Mouse (Mus musculus): Measurements from ENCODE around the gene Kcnj8. TPM values are rescaled to one million over a fixed set of nuclear protein-coding genes. Genes with fewer than 3 reads are reported as not detected.

Gene Kcnj8
- polyA plus RNA-seq, 1 experiment, result not detected

DNA sequence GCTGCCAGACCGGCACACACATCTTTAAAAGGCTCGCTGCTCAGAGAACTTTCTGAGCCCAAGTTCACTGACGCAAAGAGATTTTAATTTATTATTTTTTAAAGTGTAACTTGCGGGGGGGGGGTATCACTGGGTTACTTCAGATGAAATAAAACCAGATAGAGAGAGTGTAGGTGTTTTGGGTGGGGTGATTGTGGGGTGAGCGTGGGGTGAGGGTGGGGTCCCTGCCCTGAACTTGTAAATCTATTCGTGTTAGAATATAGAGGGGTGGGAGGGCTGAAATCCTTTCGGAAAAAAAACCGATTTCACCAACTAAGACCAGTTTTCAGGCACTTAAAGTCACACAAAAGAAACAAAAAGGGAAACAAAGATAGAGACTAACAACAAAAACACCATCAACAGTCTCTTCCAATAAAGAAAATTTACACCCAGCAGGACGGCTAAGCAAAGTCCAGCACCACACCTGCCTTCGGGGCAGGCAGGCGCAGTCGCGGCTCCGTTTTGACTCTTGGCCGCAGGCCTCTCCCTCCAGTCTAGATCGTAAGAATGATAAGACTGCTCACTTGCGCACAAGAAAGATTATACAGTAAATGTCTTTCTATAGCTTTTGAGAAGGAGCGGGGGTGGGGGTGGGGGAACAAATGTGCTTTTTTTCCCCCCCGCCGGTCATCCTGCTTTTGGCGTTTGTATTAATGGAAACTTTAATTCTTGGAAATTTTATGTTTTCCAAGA is 381 bp upstream of the Kcnj8 start:
- Histone ChIP-seq H3K27me3 (ENCODE audit: control insufficient read depth, insufficient read depth, insufficient read length) (peaks cover 14% of the 10 kb centered on the region), H3K79me2 (ENCODE audit: control insufficient read depth, insufficient read depth) (no peaks in the 10 kb centered on the region), H3K79me3 (ENCODE audit: low read depth) (no peaks in the 10 kb centered on the region), H3ac (ENCODE audit: control insufficient read depth, insufficient read length, low read depth) (no peak overlapping the region), H3K4me3 (ENCODE audit: insufficient read depth, poor library complexity, severe bottlenecking) (no peak overlapping the region), H3K36me3 (ENCODE audit: control insufficient read depth, insufficient read depth) (no peaks in the 10 kb centered on the region)
- TF ChIP-seq CTCF (IDR thresholded peaks at IDR 0.05; ENCODE audit: control insufficient read depth, insufficient read depth, insufficient read length), result no peak
- TF ChIP-seq CEBPB (IDR thresholded peaks at IDR 0.05; ENCODE audit: low read depth), result no peak
- TF ChIP-seq MAX (IDR thresholded peaks at IDR 0.05), result no peak
- no peak for TF ChIP-seq FOSL1 (IDR thresholded peaks at IDR 0.05; ENCODE audit: insufficient read depth, low read length, poor library complexity, severe bottlenecking)
- no peak for TF ChIP-seq USF1 (IDR thresholded peaks at IDR 0.05; ENCODE audit: low read depth)
- TF ChIP-seq MYOG (IDR thresholded peaks at IDR 0.05; ENCODE audit: control insufficient read depth, extremely low read depth, insufficient read length), result no peak
- no peak for TF ChIP-seq MYOD1 (IDR thresholded peaks at IDR 0.05; ENCODE audit: control insufficient read depth, insufficient read length, low read depth)

DNA sequence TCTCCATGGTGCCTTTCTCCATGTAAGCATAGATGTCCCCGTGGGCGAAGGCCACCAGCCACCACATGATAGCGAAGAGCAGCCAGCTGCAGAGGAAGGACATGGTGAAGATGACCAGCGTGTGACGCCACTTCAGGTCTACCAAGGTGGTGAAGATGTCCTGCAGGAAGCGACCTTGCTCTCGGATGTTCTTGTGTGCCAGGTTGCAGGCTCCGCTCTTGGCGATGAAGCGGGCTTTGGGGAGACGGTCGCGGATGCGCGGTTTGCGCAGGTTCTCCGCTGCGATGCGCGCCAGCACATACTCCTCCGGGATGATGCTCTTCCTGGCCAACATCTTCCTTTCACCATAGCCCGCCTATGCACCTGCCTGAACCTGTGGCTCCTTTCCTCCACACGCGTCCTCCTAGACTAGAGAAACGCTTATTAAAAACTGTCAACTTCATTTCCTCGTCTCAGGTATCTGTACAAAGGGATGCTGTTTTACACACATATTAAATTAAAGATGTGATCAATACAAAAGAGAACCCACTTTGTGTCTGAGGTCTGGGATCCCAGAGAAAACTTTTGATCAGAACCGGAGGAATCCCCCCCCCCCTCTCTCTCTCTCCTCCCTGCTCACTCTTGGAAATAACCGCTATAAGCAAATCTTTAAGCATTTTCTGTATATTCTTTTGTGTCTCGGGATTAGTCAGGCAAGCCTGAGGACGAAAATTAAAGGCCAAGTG is 1.2 kb downstream of the Kcnj8 start:
- TF ChIP-seq MAX (IDR thresholded peaks at IDR 0.05) (no peak), MYOG (IDR thresholded peaks at IDR 0.05; ENCODE audit: control insufficient read depth, extremely low read depth, insufficient read length) (no peak), MYOD1 (IDR thresholded peaks at IDR 0.05; ENCODE audit: control insufficient read depth, insufficient read length, low read depth) (no peak), FOSL1 (IDR thresholded peaks at IDR 0.05; ENCODE audit: insufficient read depth, low read length, poor library complexity, severe bottlenecking) (no peak), CTCF (IDR thresholded peaks at IDR 0.05; ENCODE audit: control insufficient read depth, insufficient read depth, insufficient read length) (no peak), CEBPB (IDR thresholded peaks at IDR 0.05; ENCODE audit: low read depth) (no peak), USF1 (IDR thresholded peaks at IDR 0.05; ENCODE audit: low read depth) (no peak)
- Histone ChIP-seq H3K36me3 (ENCODE audit: control insufficient read depth, insufficient read depth) (no peaks in the 10 kb centered on the region), H3K27me3 (ENCODE audit: control insufficient read depth, insufficient read depth, insufficient read length) (peaks cover 14% of the 10 kb centered on the region), H3ac (ENCODE audit: control insufficient read depth, insufficient read length, low read depth) (no peak overlapping the region), H3K4me3 (ENCODE audit: insufficient read depth, poor library complexity, severe bottlenecking) (no peak overlapping the region), H3K79me2 (ENCODE audit: control insufficient read depth, insufficient read depth) (no peaks in the 10 kb centered on the region), H3K79me3 (ENCODE audit: low read depth) (no peaks in the 10 kb centered on the region)

DNA sequence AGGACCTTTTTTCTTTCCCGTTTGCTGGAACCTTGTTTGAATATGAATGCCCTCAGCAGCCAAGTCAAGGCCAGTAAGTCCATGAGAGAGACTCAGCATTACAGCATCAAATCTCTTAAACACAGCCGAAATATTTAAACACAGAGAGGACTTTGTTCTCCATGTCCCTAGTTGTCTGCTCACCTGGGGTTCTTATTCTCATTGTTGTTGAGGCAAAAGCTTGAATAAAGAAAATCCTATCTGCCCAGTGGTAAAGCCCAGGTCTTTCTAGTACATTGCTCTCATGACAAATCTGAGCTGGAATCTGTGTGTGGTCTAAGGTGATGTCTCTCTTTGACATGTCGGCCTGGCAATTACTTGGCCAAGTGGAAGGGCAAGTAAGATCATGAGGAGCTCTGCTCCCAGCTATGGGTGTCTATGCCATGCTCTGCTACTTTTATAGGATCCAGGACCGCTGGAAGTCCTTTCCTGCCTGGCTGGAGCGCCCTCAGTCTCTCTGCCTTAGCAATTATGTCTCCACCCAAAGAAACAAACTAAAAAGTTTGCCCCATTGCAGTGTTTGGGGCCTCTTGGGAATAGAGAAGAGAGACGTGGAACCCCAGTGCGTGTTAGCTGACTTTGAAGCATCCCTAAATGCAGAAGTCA is 2.6 kb downstream of the Kcnj8 start:
- Histone ChIP-seq H3K27me3 (ENCODE audit: control insufficient read depth, insufficient read depth, insufficient read length) (peaks cover 14% of the 10 kb centered on the region), H3K79me3 (ENCODE audit: low read depth) (no peaks in the 10 kb centered on the region), H3ac (ENCODE audit: control insufficient read depth, insufficient read length, low read depth) (no peak overlapping the region), H3K4me3 (ENCODE audit: insufficient read depth, poor library complexity, severe bottlenecking) (no peak overlapping the region), H3K79me2 (ENCODE audit: control insufficient read depth, insufficient read depth) (no peaks in the 10 kb centered on the region), H3K36me3 (ENCODE audit: control insufficient read depth, insufficient read depth) (no peaks in the 10 kb centered on the region)
- no peak for TF ChIP-seq MYOD1 (IDR thresholded peaks at IDR 0.05; ENCODE audit: control insufficient read depth, insufficient read length, low read depth)
- TF ChIP-seq FOSL1 (IDR thresholded peaks at IDR 0.05; ENCODE audit: insufficient read depth, low read length, poor library complexity, severe bottlenecking), result no peak
- no peak for TF ChIP-seq CTCF (IDR thresholded peaks at IDR 0.05; ENCODE audit: control insufficient read depth, insufficient read depth, insufficient read length)
- no peak for TF ChIP-seq MAX (IDR thresholded peaks at IDR 0.05)
- TF ChIP-seq CEBPB (IDR thresholded peaks at IDR 0.05; ENCODE audit: low read depth), result no peak
- TF ChIP-seq MYOG (IDR thresholded peaks at IDR 0.05; ENCODE audit: control insufficient read depth, extremely low read depth, insufficient read length), result no peak
- TF ChIP-seq USF1 (IDR thresholded peaks at IDR 0.05; ENCODE audit: low read depth), result no peak

DNA sequence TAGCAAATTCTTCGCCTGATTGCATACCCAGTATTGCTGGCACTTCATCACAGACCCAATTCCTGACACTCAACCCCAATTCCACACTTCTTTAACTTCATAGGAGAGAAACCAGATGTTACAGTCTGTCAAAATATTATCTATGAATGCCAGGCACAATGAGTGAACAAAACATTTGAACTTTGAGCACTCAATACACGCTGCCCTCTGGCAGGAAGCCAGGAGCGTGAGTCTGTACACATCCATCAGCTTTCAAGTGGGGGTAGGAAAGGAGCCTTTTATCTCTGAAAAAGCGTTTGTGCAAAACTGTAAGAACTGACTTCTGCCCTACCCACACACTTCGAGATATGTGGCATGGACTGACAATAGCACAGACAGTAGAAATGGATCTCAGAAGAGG is 4.0 kb downstream of the Kcnj8 start:
- Histone ChIP-seq H3K79me3 (ENCODE audit: low read depth) (no peaks in the 10 kb centered on the region), H3K36me3 (ENCODE audit: control insufficient read depth, insufficient read depth) (no peaks in the 10 kb centered on the region), H3K79me2 (ENCODE audit: control insufficient read depth, insufficient read depth) (no peaks in the 10 kb centered on the region), H3K27me3 (ENCODE audit: control insufficient read depth, insufficient read depth, insufficient read length) (peaks cover 14% of the 10 kb centered on the region), H3K4me3 (ENCODE audit: insufficient read depth, poor library complexity, severe bottlenecking) (no peak overlapping the region), H3ac (ENCODE audit: control insufficient read depth, insufficient read length, low read depth) (no peak overlapping the region)
- TF ChIP-seq CTCF (IDR thresholded peaks at IDR 0.05; ENCODE audit: control insufficient read depth, insufficient read depth, insufficient read length) (no peak), MYOD1 (IDR thresholded peaks at IDR 0.05; ENCODE audit: control insufficient read depth, insufficient read length, low read depth) (no peak), MAX (IDR thresholded peaks at IDR 0.05) (no peak), MYOG (IDR thresholded peaks at IDR 0.05; ENCODE audit: control insufficient read depth, extremely low read depth, insufficient read length) (no peak), USF1 (IDR thresholded peaks at IDR 0.05; ENCODE audit: low read depth) (no peak)

DNA sequence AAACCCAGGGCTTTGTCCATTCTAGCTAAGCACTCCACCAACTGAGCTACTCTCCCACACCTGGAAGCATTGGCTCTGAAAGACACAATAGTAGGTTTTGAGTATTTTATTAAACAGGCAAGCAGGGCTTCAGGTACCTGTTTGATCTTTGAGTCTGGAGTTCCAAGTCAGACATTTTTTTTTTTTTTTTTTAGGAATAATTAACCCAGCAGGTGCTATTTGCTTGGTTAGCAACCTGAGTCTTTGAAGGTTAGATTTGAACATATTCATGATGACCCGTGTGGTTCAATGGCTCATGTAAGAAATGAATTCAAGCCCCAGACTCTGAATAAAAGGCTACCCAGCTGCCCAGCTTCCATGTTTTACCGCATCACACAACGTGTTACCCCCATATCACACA is 6.7 kb downstream of the Kcnj8 start:
- peaks cover under 1% of the 10 kb centered on the region for H3K27me3 ChIP-seq (ENCODE audit: control insufficient read depth, insufficient read depth, insufficient read length)

More for the DNA sequence above, 6.7 kb downstream of the Kcnj8 start:
- Histone ChIP-seq H3K4me3 (ENCODE audit: insufficient read depth, poor library complexity, severe bottlenecking) (no peak overlapping the region), H3K36me3 (ENCODE audit: control insufficient read depth, insufficient read depth) (no peaks in the 10 kb centered on the region), H3K79me2 (ENCODE audit: control insufficient read depth, insufficient read depth) (no peaks in the 10 kb centered on the region), H3ac (ENCODE audit: control insufficient read depth, insufficient read length, low read depth) (no peak overlapping the region), H3K79me3 (ENCODE audit: low read depth) (no peaks in the 10 kb centered on the region)
- no peak for TF ChIP-seq USF1 (IDR thresholded peaks at IDR 0.05; ENCODE audit: low read depth)
- no peak for TF ChIP-seq FOSL1 (IDR thresholded peaks at IDR 0.05; ENCODE audit: insufficient read depth, low read length, poor library complexity, severe bottlenecking)
- no peak for TF ChIP-seq CEBPB (IDR thresholded peaks at IDR 0.05; ENCODE audit: low read depth)
- TF ChIP-seq MAX (IDR thresholded peaks at IDR 0.05), result no peak
- no peak for TF ChIP-seq CTCF (IDR thresholded peaks at IDR 0.05; ENCODE audit: control insufficient read depth, insufficient read depth, insufficient read length)
- TF ChIP-seq MYOD1 (IDR thresholded peaks at IDR 0.05; ENCODE audit: control insufficient read depth, insufficient read length, low read depth), result no peak
- TF ChIP-seq MYOG (IDR thresholded peaks at IDR 0.05; ENCODE audit: control insufficient read depth, extremely low read depth, insufficient read length), result no peak
